Comparison of ENCODE assay signal across 32 mouse cellular contexts in genomic region chr19:28686398-28686797, GRCm38 (mm10). TPM values are rescaled to one million over a fixed set of nuclear protein-coding genes. Genes with fewer than 3 reads are reported as not detected.
DNase-seq lines count a peak whose midpoint lies in the region; ATAC-seq lines count a peak whose summit lies in the region.
"Had no signal": no experiment of that assay in that cellular context is flagged by ENCODE, and none has a peak within 500 bp of the region (broad histone marks: within the 10 kb centered on the region; RNA-seq: fewer than 3 reads in every experiment).

No protein-coding gene starts in this region.

- no peak overlapping the region for H3K9ac ChIP-seq in lung, embryonic 16.5 days (ENCODE audit: low read length)
- H3K9ac ChIP-seq: embryonic facial prominence, embryonic 15.5 days; forebrain, embryonic 12.5 days; heart, embryonic 12.5 days; hindbrain, embryonic 14.5 days; limb, embryonic 15.5 days; liver, embryonic 13.5 days; midbrain, embryonic 13.5 days had no signal

- DNase-seq in heart, adult 11 months, result peak; percentile 55
- DNase-seq in heart, embryonic 10.5 days (ENCODE audit: low spot score), result no peak
- DNase-seq in lung, postnatal 10 days, result no peak
- peak; percentile 30 to 43 for DNase-seq in kidney, postnatal 36 days
- DNase-seq in yolk sac, embryonic 10.5 days (ENCODE audit: low spot score), result peak; percentile 52
- no peak for DNase-seq in natural killer cell, adult 2 months (ENCODE audit: low spot score in 2 of 2)
- DNase-seq in layer of hippocampus, postnatal 10 days (ENCODE audit: low spot score in 2 of 2), result no peak
- DNase-seq: adrenal gland, adult 2 months; adrenal gland, postnatal 36 days; cerebellum, adult 18-20 months; cerebellum, postnatal 14 days; gastrocnemius, postnatal 14 days; heart, adult 18-20 months; heart, postnatal 4 days; liver, embryonic 13.5 days; lung, adult 2 months; right cerebral cortex, postnatal 14 days; thymus, adult 18-20 months; thymus, postnatal 25 days had no signal

- peak; percentile 56; the same call in 1 of the 2 replicates for ATAC-seq in lung, embryonic 16.5 days (ENCODE audit: low read depth)
- ATAC-seq: activated CD4-positive, CD25-positive, alpha-beta regulatory T cell, adult 4 months; inflammation-experienced regulatory T-cells, adult 6 months; midbrain, embryonic 13.5 days had no signal

- no peaks in the 10 kb centered on the region for H3K36me3 ChIP-seq in heart, embryonic 10.5 days
- no peaks in the 10 kb centered on the region for H3K36me3 ChIP-seq in lung, embryonic 16.5 days (ENCODE audit: control insufficient read depth, insufficient read depth, low read length)
- H3K36me3 ChIP-seq: embryonic facial prominence, embryonic 10.5 days; embryonic facial prominence, embryonic 15.5 days; forebrain, embryonic 12.5 days; heart, embryonic 12.5 days; limb, embryonic 10.5 days; limb, embryonic 15.5 days; liver, embryonic 13.5 days; midbrain, embryonic 13.5 days had no signal

- WGBS in heart, embryonic 10.5 days, result 72% methylated on average over 4 of the region's 4 CpGs
- WGBS in lung, embryonic 16.5 days, result 54% methylated on average over 4 of the region's 4 CpGs

- H3K27me3 ChIP-seq in heart, embryonic 10.5 days (ENCODE audit: insufficient read depth, poor library complexity, severe bottlenecking), result peaks cover 19% of the 10 kb centered on the region; the same call in 1 of the 2 replicates
- no peaks in the 10 kb centered on the region for H3K27me3 ChIP-seq in lung, embryonic 16.5 days (ENCODE audit: control insufficient read depth, insufficient read depth, low read depth, low read length)
- H3K27me3 ChIP-seq: CH12.LX; embryonic facial prominence, embryonic 15.5 days; limb, embryonic 15.5 days had no signal

- no peak overlapping the region for H3K4me3 ChIP-seq in heart, embryonic 10.5 days
- no peak overlapping the region for H3K4me3 ChIP-seq in lung, embryonic 16.5 days (ENCODE audit: low read length)
- H3K4me3 ChIP-seq: embryonic facial prominence, embryonic 10.5 days; embryonic facial prominence, embryonic 15.5 days; forebrain, embryonic 12.5 days; heart, embryonic 12.5 days; limb, embryonic 10.5 days; limb, embryonic 15.5 days; liver, embryonic 13.5 days; midbrain, embryonic 13.5 days had no signal

- H3K9me3 ChIP-seq in heart, embryonic 10.5 days, result no peaks in the 10 kb centered on the region
- H3K9me3 ChIP-seq in lung, embryonic 16.5 days (ENCODE audit: control insufficient read depth, low read length), result no peaks in the 10 kb centered on the region
- H3K9me3 ChIP-seq: embryonic facial prominence, embryonic 10.5 days; embryonic facial prominence, embryonic 15.5 days; forebrain, embryonic 12.5 days; heart, embryonic 12.5 days; limb, embryonic 10.5 days; limb, embryonic 15.5 days; liver, embryonic 13.5 days; midbrain, embryonic 13.5 days had no signal

- H3K4me1 ChIP-seq in heart, embryonic 10.5 days, result no peaks in the 10 kb centered on the region; the same call in 1 of the 2 replicates
- no peaks in the 10 kb centered on the region for H3K4me1 ChIP-seq in lung, embryonic 16.5 days (replicated peaks; ENCODE audit: control insufficient read depth, insufficient read depth, low read length)
- H3K4me1 ChIP-seq: forebrain, embryonic 12.5 days; limb, embryonic 15.5 days; liver, embryonic 13.5 days; midbrain, embryonic 13.5 days had no signal

- H3K27ac ChIP-seq in heart, embryonic 10.5 days, result no peak overlapping the region
- H3K27ac ChIP-seq in lung, embryonic 16.5 days (ENCODE audit: low read length), result no peak overlapping the region
- H3K27ac ChIP-seq: embryonic facial prominence, embryonic 10.5 days; embryonic facial prominence, embryonic 15.5 days; forebrain, embryonic 12.5 days; hindbrain, embryonic 14.5 days; limb, embryonic 10.5 days; limb, embryonic 15.5 days; liver, embryonic 13.5 days; macrophage; midbrain, embryonic 13.5 days had no signal

- H3K4me2 ChIP-seq in lung, embryonic 16.5 days (ENCODE audit: low read depth, low read length), result no peak overlapping the region
- H3K4me2 ChIP-seq: embryonic facial prominence, embryonic 15.5 days; forebrain, embryonic 12.5 days; heart, embryonic 12.5 days; hindbrain, embryonic 14.5 days; limb, embryonic 15.5 days; liver, embryonic 13.5 days; midbrain, embryonic 13.5 days had no signal

RNA-seq across cellular contexts. Expression of gene Glis3, which starts 6.5 kb away (rescaled TPM):
- polyA plus RNA-seq in heart, embryonic 10.5 days (2016; fragmentation: Nextera tagmentation; extraction: Ambion mirVana), result 0.99 and 1.4 TPM in 2 replicates
- 3.3 and 4.5 TPM in 2 replicates for polyA plus RNA-seq in lung, embryonic 16.5 days (2015; fragmentation: Nextera tagmentation; extraction: Ambion mirVana)
- total RNA-seq in layer of hippocampus, postnatal 10 days (2021), result 1 to 10 TPM; 5.9 to 6.4 TPM
- total RNA-seq: CH12.LX had no signal

Comparison
In these comparisons a context has a peak if more than half of its experiments do, and no peak if none do; other contexts are left out.
1. DNase-seq: peak in heart, adult 11 months (single experiment), kidney, postnatal 36 days (2 of 2) and yolk sac, embryonic 10.5 days (single experiment); none in heart, embryonic 10.5 days (single experiment), lung, postnatal 10 days (single experiment), natural killer cell, adult 2 months (0 of 2) and layer of hippocampus, postnatal 10 days (0 of 2).